Mouse (Mus musculus) embryo, embryonic 11.5 days (tissue): Measurements from ENCODE around the gene Wasf3.
A peak's percentile ranks its signal among the peaks of the same experiment; 100 is the strongest.

Experiments used
- DNase-seq: peaks from one replicate; pipeline ENCODE4 v3.0.0-alpha.2; 2012; ENCODE audit warnings: low read depth, low spot score

Wasf3 gene

DNA sequence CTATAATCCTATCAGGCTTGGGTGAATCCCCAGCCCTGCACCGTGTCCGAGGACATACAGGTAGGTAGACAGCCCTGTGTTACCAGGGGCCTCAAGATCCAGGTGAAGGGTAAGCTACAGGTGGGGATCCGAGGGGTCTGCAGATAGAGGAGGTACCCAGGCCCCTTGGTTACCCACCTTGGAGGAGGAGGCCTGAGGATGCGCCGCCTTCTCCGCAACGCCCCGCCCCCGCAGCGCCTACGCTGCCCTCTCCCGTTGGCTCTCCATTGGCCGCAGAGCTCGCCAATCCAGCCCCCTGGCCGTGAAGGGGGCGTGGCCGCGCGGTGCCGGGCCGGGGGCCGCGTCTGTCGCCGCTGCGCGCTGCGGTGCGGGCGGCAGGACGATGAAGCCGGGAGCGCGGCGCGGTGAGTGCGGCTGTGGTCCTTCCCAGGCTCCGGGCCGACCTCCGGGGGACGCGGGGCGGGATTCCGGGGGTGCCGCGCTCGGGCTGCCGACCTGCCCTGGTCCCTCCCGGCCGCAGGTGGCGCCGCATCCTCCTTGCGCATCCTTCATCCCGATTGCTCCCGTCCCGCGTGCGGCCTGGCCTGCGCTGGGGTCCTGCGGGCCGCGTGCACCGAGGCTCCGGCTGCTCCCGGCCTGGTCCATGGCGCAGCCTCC, at the start of gene Wasf3:
TSS of gene Wasf3 (plus strand) at position 51 of the 657 bp plus-strand sequence.
- DNase-seq: peak; percentile 76

DNA sequence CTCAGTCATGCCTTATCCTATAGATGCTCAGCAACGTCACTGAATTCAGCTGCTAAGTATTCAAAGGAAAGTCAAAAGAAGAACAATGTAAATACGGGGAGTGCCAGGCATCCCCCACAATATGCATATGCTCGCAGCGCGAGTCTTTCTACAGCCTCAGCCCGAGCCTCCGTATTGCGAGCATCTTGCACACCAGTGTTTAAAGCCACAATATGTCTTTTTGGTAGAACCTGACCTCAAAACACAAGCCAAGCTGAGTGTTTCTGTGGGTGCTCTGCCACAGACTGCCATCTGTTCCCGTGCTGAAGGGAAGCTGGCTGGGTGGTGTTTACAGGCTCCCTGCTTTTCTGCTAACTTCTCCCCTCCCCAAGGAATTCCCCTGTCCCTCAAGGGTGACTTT, 46.7 kb upstream of the Wasf3 start:
- no peak for DNase-seq

DNA sequence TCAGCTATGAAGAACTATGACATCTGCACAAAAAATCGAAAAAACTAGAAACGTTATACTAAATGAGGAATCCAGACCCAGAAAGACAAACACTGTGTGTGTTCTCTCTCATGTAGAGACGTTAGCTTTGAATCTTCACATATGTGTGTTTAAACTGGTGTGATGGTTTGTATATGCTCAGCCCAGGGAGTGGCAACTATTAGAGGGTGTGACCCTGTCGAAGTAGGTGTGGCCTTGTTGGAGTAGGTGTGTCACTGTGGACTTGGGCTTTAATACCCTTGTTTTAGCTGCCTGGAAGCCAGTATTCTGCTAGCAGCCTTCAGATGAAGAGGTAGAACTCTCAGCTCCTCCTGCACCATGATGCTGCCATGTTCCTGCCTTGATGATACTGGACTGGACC, 44.7 kb upstream of the Wasf3 start:
- no peak for DNase-seq

DNA sequence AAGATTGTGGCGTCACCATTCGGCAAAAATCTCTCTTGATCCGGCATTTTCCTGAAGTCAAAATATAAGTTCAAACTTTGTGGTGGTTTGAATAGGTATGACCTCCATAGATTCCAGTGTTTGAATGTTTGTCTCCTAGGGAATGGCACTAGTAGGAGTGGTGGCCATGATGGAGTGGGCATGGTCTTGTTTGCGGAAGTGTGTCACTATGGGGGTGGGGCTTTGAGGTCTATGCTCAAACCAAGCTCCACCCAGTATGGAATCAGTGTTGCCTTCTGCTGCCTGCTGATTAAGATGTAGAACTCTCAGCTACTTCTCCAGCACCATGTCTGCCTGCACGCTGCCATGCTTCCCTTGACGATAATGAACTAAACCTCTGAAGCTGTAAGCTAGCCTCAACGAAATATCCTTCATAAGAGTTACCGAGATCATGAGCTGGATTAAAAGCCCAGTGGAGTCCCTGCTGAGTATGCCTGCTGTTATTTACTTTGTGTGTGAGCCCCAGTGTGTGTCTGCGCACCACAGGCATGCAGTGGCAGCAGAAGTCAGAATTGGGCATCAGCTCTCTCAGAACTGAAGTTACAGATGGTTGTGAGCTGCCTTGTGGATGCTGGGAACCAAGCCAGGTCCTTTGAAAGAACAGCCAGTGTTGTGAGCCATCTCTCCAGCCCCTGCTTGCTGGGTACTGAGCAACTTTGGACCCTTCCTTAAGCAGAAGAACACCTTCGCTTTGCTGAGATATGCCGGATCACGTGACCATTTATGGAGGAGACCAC, 39.7 kb upstream of the Wasf3 start:
- no peak for DNase-seq

DNA sequence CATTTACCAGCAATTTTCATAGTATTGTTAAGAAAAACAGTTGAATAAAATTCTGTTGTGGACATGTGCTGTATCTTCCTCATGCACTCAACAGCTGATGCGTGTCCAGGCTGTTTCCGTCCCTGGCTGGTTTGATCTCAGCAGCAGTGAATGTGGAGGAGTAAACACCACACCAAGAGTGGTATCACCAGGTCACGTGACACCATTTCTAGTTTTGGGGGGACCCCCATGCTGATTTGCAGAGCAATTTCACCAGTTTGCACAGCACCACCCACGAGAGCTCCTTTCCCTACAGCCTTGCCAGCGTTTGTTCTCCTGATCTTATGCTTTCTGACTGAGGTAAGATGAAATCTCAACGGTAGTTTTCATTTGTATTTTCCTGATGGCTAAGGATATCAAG, 37.7 kb upstream of the Wasf3 start:
- DNase-seq: no peak

DNA sequence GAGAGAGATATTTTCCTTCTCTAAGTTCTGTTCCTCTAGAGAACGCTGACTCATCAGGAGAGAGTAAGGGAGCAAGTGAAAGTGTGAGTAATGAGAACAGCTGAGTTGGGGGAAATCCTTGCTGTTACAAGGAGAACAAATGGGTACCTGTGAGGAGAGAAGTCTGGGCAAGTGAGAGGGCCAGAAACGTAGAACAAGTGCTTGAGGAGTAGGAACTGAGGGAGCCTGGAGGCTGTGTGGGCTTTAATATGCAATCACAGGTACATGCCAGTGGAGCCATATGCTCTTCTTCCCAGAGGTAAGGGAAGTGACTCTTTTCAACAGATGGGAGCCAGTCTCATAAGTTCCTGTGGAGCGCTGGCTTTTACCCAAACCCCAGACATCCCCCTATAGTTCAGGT, 35.6 kb upstream of the Wasf3 start:
- no peak for DNase-seq

DNA sequence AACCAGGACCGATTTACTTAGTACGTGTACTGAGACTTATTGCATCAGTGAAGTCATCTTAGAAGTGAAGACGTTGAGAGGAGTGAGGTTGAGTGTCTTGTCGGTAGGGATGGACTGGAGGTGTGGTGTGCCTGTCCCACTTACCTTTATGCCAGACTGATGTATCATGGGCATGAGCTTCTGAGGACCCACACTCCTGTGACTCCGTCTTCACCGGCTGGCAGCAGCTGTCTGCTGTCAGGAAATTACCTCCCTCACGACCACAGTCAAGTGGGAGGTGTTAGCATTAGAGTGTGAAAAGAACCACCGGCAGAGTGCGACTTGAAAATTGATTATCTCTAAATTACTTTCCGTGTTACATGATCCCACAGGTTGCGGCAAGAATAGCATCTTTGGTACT, 34.0 kb upstream of the Wasf3 start:
- DNase-seq: no peak

DNA sequence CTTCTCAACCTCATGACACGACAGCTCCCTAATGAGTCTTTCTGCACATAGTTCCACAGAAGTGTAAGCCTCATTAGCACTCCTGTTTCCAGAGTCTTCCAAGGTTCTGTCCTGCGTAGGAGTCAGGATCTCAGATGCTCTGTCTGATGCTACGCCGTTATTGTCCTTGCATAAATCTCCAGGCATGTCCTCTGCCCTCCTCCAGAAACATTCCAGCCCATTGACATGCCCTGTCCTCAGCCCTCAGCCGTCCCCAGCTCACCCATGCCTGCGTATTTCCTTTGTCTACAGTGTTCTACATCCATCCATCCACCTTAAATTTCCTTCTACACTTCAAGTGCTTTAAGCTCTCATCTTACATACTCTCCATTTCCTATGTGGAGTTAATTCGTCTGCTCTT, 32.8 kb upstream of the Wasf3 start:
- no peak for DNase-seq

DNA sequence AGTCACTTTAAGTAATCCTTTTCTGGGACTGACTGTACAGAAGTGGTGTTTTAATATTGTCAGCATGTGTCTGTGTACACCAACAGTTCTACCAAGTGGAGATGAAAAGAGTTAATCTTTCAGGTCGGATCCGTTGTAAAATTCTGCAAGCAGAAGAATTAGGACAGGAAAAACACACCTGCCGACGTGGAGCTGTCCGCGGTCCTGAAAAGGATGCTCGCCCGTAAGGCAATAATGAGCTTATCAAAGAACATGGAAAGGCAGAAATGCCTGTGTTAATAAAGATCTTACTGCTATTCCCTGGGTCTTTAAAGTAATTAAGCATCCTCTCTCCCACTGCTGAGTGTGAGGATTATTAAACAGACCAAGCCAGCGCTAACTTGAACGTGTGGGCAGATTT, 24.4 kb upstream of the Wasf3 start:
- DNase-seq: peak; percentile 23

DNA sequence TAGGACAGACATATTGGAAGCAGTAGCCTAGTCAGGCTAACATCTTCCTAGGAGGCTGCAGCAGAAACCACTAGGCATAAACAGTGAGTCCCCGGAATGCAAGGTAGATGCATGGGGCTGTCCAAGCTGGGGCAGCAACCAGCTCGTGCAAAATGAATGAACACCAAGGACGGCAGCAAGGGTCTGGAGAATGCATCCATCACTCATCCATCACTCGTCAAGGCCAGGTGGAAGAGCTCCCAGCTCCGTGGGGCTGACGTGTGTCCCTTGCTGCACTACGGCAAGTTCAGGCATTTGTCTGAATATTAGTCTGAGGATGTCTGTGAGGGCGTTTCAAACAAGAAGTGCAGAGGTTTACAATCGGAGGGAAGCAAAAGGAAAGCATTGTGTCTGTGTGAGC, 22.1 kb upstream of the Wasf3 start:
- no peak for DNase-seq

DNA sequence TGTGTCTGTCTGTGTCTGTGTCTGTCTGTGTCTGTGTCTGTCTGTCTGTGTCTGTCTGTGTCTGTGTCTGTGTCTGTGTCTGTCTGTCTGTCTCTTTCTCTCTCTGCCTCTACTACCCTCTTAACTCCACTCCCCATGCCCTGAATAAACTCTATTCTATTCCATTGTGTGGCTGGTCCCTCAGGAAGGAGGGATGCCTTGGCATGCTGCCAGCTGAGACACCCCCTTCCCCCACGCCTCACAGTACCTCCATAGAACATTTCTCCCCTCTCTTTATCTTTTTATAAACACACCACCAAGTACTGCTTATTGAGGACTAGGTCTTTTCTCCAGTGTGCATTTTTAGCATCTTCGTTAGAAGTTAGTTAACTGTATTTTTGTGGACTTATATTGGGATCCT, 16.4 kb upstream of the Wasf3 start:
- DNase-seq: no peak

DNA sequence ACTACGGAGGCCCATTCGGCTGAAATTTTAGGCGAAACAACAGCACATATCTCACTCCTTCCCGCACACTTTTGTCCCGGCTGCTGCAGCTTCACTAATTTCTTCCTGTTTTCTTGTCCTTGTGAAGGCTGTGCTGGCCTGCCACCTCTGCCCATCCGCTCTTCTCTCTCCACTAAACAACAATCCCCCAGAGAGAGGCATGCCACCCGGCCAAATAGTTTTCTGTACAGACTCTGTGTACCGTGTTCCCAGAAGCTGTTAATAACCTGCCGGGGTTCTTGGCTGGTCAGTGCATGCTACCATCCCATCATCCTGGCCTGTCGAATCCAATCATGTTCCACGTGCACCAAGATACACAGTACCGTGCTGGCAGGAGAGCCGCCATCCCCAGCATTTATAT, 15.8 kb upstream of the Wasf3 start:
- DNase-seq: no peak

DNA sequence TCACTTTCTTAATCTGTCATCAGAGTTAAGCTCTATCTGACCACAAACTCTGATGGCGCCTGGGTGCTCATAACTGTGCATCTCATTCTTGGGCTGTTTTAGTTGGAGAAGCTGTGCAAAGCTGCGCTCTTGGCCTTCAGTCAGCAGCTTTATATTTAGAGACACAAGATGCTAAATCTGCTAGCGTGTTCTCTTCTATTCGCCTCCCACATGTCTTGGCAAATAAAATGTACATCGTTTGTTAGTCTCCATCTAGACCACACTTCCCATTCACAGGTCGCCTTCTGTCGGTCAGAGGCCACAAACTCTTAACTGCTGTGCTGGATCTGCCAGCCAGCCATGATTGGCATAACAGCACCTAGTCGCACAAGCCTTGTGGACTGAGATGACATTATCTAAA, 14.0 kb upstream of the Wasf3 start:
- DNase-seq: no peak

DNA sequence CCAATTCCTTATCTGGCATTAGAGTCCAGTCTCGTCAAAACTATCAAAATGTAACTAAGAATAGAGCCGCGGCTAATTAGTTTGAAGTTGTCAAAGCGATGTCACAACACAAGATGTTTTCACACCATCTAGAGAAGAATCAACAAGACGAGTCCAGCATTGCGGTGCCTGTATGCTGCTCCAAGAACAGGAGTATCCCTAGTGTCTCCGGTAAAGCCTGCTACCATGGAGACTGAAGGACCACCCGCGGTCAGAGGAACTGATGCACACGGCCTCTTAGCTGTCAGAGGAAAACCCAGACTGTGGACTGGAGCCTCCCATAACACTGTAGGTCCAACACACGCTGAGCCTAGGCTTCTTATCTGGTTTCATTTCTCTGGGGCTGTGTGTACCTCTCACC, 11.5 kb upstream of the Wasf3 start:
- DNase-seq: no peak

DNA sequence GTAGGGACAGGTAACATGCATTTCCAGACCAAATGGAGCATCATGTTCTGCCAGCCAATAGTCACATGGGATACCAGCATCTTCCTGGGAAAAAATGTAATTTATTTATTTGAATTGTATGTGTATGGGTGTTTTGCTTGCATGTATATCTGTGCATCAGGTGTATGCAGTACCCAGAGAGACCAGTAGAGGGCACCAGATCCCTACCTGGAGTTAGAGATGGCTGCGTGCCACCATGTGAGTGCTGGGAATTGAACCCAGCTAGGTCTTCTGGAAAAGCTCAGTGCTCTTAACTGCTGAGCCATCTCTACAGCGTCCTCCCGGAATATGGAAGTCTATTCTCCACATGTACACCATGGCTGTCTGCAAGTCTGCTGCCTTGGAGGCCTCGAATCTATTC, 8.2 kb upstream of the Wasf3 start:
- no peak for DNase-seq

DNA sequence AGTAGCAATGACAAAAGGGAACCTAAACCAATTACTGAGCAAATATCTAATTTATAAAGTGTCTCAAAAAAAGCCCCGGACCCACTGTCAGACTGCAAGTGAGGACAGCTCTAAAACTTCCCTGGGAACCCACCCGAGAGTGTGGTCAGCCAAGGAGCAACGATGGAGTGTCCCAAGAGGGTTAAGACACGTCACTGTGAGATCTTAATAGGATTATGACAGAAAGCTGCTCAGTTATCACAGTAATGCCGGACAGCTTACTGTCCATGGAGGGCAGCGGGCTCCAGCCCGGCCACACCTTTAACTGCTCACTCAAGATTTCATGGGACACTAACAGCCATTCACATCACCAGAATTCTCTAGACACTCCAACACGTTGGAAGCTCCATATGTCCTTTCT, 4.7 kb upstream of the Wasf3 start:
- no peak for DNase-seq

DNA sequence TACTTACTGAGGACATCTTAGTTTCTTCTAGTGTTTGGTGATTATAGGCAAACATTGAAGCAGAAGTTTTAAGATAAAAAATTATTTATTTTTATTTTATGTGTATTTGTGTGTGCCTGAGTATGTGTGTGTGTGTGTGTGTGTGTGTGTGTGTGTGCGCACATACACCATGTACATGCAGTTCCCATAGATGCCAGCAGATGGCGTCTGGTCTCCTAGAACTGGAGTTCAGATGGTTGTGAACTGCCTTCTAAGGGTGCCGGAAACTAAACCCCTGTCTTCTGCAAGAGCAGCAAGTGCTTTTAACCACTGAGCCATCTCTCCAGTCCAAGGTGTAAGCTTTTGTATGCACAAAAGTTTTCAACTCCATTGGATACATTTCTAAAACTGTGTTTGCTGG, 2.5 kb upstream of the Wasf3 start:
- no peak for DNase-seq

DNA sequence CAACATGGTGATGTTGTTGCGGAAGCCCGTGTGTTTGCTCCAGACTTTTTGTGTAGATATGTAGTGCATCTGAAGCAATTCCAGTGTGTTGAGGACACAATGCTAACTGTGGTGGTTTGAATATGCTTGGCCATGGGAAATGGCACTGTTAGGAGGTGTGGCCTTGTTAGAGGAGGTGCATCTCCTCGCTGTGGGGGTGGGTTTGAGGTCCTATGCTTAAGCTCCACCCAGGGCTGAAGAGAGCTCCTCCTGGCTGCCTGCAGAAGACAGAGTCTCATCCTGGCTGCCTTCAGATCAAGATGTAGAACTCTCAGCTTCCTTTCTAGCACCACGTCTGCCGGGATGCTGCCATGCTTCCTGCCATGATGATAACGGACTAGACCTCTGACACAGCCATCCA, 1.4 kb upstream of the Wasf3 start:
- DNase-seq: no peak

DNA sequence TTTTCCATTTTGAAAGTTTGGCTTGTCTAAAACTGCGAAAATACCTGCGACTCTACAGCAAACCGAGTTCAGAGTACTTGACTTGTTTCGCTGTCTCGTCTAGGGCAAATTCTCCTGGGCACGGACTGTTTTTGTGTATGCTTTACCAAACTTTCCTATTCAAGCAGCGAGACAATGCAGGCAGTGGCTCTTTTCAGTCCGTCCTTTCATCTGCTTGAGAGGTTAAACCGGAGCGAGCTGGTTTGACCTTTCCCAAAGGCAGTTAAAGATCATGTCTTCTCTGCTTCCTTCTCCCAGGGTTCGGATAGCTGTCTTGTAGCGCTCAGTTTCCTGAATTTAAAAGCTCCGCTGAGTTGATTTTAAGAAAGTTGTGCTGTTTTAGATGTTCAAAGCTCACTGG, 1.2 kb downstream of the Wasf3 start:
- DNase-seq: no peak

DNA sequence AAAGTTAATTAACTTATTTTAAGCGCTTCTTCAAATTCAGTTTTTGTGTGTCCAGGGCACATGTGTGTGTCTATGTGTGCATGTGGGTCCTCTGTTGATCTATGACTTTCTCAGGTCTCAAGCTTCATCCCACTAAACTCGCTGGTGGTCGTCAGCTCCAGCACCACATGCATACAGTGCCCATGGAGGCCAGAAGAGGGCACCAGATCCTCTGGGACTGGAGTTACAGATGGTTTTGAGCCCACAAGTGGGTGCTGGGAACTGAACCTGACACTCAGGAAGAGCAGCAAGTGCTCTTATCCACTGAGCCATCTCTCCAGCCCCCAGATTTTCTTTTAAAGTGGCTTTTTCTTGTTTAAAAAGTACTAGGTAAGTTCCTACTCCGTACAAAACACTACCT, 2.1 kb downstream of the Wasf3 start:
- DNase-seq: no peak

DNA sequence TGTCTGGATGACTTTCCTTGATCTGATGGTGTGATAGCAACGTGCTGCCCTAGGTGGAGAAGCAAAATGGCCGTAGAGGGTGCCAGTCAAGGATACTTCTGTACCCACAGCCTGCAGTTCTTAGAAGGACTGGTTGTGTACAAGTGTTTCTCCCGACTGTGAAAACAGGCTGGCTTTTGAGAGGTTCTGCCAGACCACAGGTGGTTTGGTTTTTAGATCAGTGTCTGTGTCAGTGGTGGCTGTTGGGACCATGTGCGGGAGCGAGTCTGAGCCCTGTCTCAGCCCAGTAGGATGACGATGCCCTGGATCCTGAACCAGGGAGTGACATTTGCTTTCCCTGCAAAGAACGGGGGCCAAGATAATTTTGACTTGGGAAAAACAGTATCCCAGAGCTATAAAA, 9.8 kb downstream of the Wasf3 start:
- no peak for DNase-seq

DNA sequence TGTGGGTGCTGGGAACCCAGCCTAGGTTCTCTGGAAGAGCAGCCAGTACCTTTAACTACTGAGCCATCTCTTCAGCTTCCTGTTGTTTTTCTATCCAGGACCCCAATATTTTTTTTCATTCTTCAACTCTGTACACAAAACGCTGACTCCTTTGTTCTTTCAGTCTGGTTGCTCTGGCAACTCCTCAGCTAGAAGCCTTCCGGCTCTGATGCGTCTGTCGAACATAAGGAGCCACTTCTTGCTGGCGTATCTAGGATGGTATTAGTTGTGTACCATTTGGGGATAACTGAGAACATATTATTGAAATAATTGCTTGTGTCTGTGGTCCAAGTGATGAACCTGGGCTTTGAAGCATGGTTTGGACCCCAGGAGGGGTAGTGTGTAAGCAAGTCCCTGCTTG, 12.5 kb downstream of the Wasf3 start:
- DNase-seq: no peak

DNA sequence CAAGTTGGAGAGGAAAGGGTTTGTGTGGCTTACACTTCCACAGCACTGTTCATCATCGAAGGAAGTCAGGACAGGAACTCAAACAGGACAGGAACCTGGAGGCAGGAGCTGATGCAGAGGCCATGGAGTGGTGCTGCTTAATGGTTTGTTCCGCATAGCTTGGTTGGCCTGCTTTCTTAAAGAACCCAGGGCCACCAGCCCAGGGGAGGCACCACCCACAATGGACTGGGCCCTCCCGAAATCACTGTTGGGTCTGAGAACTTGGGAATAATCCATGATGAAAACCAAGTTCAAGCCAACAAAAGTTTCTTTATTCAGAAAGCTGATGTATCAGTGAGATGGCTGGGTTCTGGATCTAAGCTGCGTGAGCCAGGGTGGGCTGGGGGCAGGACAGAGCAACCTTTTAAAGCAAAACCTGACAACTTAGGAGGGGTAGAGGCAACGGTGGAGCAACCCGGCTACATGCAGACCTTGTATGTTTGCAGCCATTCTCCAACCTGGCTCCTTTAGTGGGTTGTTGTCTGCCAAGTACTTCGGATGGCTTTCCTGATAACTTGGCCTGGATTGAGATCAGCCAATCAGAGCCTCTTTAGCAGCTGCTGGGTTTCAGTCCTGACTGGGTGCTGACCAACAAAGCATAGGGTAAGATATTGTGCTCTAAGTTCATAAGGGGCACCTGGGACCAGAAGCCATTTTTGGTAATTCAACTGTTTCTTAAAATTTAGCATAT, 13.8 kb downstream of the Wasf3 start:
- no peak for DNase-seq
